Mouse (Mus musculus) erythroid progenitor cell, adult 5-6 weeks (primary cell): ENCODE data around the gene Olfr1124. TPM values are rescaled to one million over a fixed set of nuclear protein-coding genes. Genes with fewer than 3 reads are reported as not detected.
"Not testable (repeated sequence)": the region's sequence is repeated elsewhere in the genome, so short reads cannot be mapped to it uniquely, and the experiment has no call there.

Experiments used
- ATAC-seq: replicated peaks from 2 replicates; pipeline ENCODE4 v1.8.0; 2016; ENCODE audit warnings: moderate number of reproducible peaks, mild to moderate bottlenecking, moderate TSS enrichment, inconsistent platforms; ENCODE audit not compliant: poor library complexity, low FRiP score, severe bottlenecking
- total RNA-seq, 2 experiments: library from RNA; stranded (forward) in 1 of 2; stranded (reverse) in 1 of 2; fragments of 150-400 nt in 1 of 2; fragments of 186-747, 209-891 nt in 1 of 2; gene quantifications; 2 replicates each; pipeline versions ENCODE4 v1.2.3 to v1.2.4; 2015 to 2017; ENCODE audit warnings: low replicate concordance in 2 of 2

Olfr1124 gene
- total RNA-seq (2015; ENCODE audit: low replicate concordance) (not detected in 2 replicates), total RNA-seq (2017; ENCODE audit: low replicate concordance) (not detected in 2 replicates)

- ATAC-seq, result no peak
These were observed at the start of gene Olfr1124 for GRCm38 (mm10) chr2:87429975-87430374. Gene Olfr1124 (plus strand): TSS chr2:87430275.

GRCm38 (mm10) chr2:87383935-87384334 lies 46.1 kb upstream of the Olfr1124 start:
- ATAC-seq, result no peak

- ATAC-seq, result no peak
These were observed 44.5 kb upstream of the Olfr1124 start, which contains the start of gene Olfr1122 for GRCm38 (mm10) chr2:87385549-87385948. Gene Olfr1122 (plus strand): TSS chr2:87385849.

GRCm38 (mm10) chr2:87393605-87394004 lies 36.5 kb upstream of the Olfr1124 start:
- not testable (repeated sequence) for ATAC-seq

GRCm38 (mm10) chr2:87394686-87395085 lies 35.4 kb upstream of the Olfr1124 start:
- not testable (repeated sequence) for ATAC-seq

GRCm38 (mm10) chr2:87416335-87416734 lies 13.7 kb upstream of the Olfr1124 start, which contains the start of gene Olfr1123:
Gene Olfr1123 (plus strand): TSS chr2:87416635.
- ATAC-seq, result no peak

- no peak for ATAC-seq
These were observed 7.7 kb downstream of the Olfr1124 start for GRCm38 (mm10) chr2:87437731-87438130.

GRCm38 (mm10) chr2:87453662-87454061 lies 23.6 kb downstream of the Olfr1124 start, which contains the start of gene Olfr1126:
Gene Olfr1126 (plus strand): TSS chr2:87453962.
- ATAC-seq, result no peak

GRCm38 (mm10) chr2:87461769-87462168 lies 31.7 kb downstream of the Olfr1124 start:
- no peak for ATAC-seq

GRCm38 (mm10) chr2:87480207-87480606 lies 50.1 kb downstream of the Olfr1124 start:
- ATAC-seq, result no peak

- no peak for ATAC-seq
These were observed 51.1 kb downstream of the Olfr1124 start for GRCm38 (mm10) chr2:87481158-87481557.

GRCm38 (mm10) chr2:87482276-87482675 lies 52.2 kb downstream of the Olfr1124 start:
- no peak for ATAC-seq

Other genes starting within 250 kb of the Olfr1124 start
- not detected in 2 replicates for gene Olfr1112, start 242.5 kb upstream of the Olfr1124 start, total RNA-seq (2015; ENCODE audit: low replicate concordance)
- not detected in 2 replicates for gene Olfr1112, start 242.5 kb upstream of the Olfr1124 start, total RNA-seq (2017; ENCODE audit: low replicate concordance)
- not detected in 2 replicates for gene Olfr1113, start 221.3 kb upstream of the Olfr1124 start, total RNA-seq (2015; ENCODE audit: low replicate concordance)
- not detected in 2 replicates for gene Olfr1113, start 221.3 kb upstream of the Olfr1124 start, total RNA-seq (2017; ENCODE audit: low replicate concordance)
- gene Olfr1115, start 182.3 kb upstream of the Olfr1124 start, total RNA-seq (2015; ENCODE audit: low replicate concordance), result not detected in 2 replicates
- gene Olfr1115, start 182.3 kb upstream of the Olfr1124 start, total RNA-seq (2017; ENCODE audit: low replicate concordance), result not detected in 2 replicates
- gene Olfr1116, start 162.7 kb upstream of the Olfr1124 start, total RNA-seq (2015; ENCODE audit: low replicate concordance), result not detected in 2 replicates
- gene Olfr1116, start 162.7 kb upstream of the Olfr1124 start, total RNA-seq (2017; ENCODE audit: low replicate concordance), result not detected in 2 replicates
- gene Olfr1118, start 122.7 kb upstream of the Olfr1124 start, total RNA-seq (2015; ENCODE audit: low replicate concordance), result not detected in 2 replicates
- gene Olfr1118, start 122.7 kb upstream of the Olfr1124 start, total RNA-seq (2017; ENCODE audit: low replicate concordance), result not detected in 2 replicates
- not detected in 2 replicates for gene Olfr1120, start 75.5 kb upstream of the Olfr1124 start, total RNA-seq (2015; ENCODE audit: low replicate concordance)
- gene Olfr1120, start 75.5 kb upstream of the Olfr1124 start, total RNA-seq (2017; ENCODE audit: low replicate concordance), result not detected in 2 replicates
- gene Olfr1121, start 60.4 kb upstream of the Olfr1124 start, total RNA-seq (2015; ENCODE audit: low replicate concordance), result not detected in 2 replicates
- gene Olfr1121, start 60.4 kb upstream of the Olfr1124 start, total RNA-seq (2017; ENCODE audit: low replicate concordance), result not detected in 2 replicates
- not detected in 2 replicates for gene Olfr1122, start 44.4 kb upstream of the Olfr1124 start, total RNA-seq (2015; ENCODE audit: low replicate concordance)
- not detected in 2 replicates for gene Olfr1122, start 44.4 kb upstream of the Olfr1124 start, total RNA-seq (2017; ENCODE audit: low replicate concordance)
- not detected in 2 replicates for gene Olfr1123, start 13.6 kb upstream of the Olfr1124 start, total RNA-seq (2015; ENCODE audit: low replicate concordance)
- not detected in 2 replicates for gene Olfr1123, start 13.6 kb upstream of the Olfr1124 start, total RNA-seq (2017; ENCODE audit: low replicate concordance)
- gene Olfr1126, start 23.7 kb downstream of the Olfr1124 start, total RNA-seq (2015; ENCODE audit: low replicate concordance), result not detected in 2 replicates
- not detected in 2 replicates for gene Olfr1126, start 23.7 kb downstream of the Olfr1124 start, total RNA-seq (2017; ENCODE audit: low replicate concordance)
- gene Pramel7, start 66.8 kb downstream of the Olfr1124 start, total RNA-seq (2015; ENCODE audit: low replicate concordance), result not detected in 2 replicates
- not detected in 2 replicates for gene Pramel7, start 66.8 kb downstream of the Olfr1124 start, total RNA-seq (2017; ENCODE audit: low replicate concordance)
- gene Pramel6, start 76.3 kb downstream of the Olfr1124 start, total RNA-seq (2015; ENCODE audit: low replicate concordance), result not detected in 2 replicates
- gene Pramel6, start 76.3 kb downstream of the Olfr1124 start, total RNA-seq (2017; ENCODE audit: low replicate concordance), result not detected in 2 replicates
- gene Olfr153, start 101.5 kb downstream of the Olfr1124 start, total RNA-seq (2015; ENCODE audit: low replicate concordance), result not detected in 2 replicates
- gene Olfr153, start 101.5 kb downstream of the Olfr1124 start, total RNA-seq (2017; ENCODE audit: low replicate concordance), result not detected in 2 replicates
- not detected in 2 replicates for gene Olfr1128, start 115.3 kb downstream of the Olfr1124 start, total RNA-seq (2015; ENCODE audit: low replicate concordance)
- gene Olfr1128, start 115.3 kb downstream of the Olfr1124 start, total RNA-seq (2017; ENCODE audit: low replicate concordance), result not detected in 2 replicates
- not detected in 2 replicates for gene Olfr1129, start 143.6 kb downstream of the Olfr1124 start, total RNA-seq (2015; ENCODE audit: low replicate concordance)
- not detected in 2 replicates for gene Olfr1129, start 143.6 kb downstream of the Olfr1124 start, total RNA-seq (2017; ENCODE audit: low replicate concordance)
- gene Olfr1130, start 175.9 kb downstream of the Olfr1124 start, total RNA-seq (2015; ENCODE audit: low replicate concordance), result not detected in 2 replicates
- gene Olfr1130, start 175.9 kb downstream of the Olfr1124 start, total RNA-seq (2017; ENCODE audit: low replicate concordance), result not detected in 2 replicates
- not detected in 2 replicates for gene Olfr1131, start 196.8 kb downstream of the Olfr1124 start, total RNA-seq (2015; ENCODE audit: low replicate concordance)
- gene Olfr1131, start 196.8 kb downstream of the Olfr1124 start, total RNA-seq (2017; ENCODE audit: low replicate concordance), result not detected in 2 replicates
- gene Olfr1132, start 207.3 kb downstream of the Olfr1124 start, total RNA-seq (2015; ENCODE audit: low replicate concordance), result not detected in 2 replicates
- gene Olfr1132, start 207.3 kb downstream of the Olfr1124 start, total RNA-seq (2017; ENCODE audit: low replicate concordance), result not detected in 2 replicates
- not detected in 2 replicates for gene Olfr1133, start 217.1 kb downstream of the Olfr1124 start, total RNA-seq (2015; ENCODE audit: low replicate concordance)
- gene Olfr1133, start 217.1 kb downstream of the Olfr1124 start, total RNA-seq (2017; ENCODE audit: low replicate concordance), result not detected in 2 replicates
- not detected in 2 replicates for gene Olfr1134, start 228.2 kb downstream of the Olfr1124 start, total RNA-seq (2015; ENCODE audit: low replicate concordance)
- gene Olfr1134, start 228.2 kb downstream of the Olfr1124 start, total RNA-seq (2017; ENCODE audit: low replicate concordance), result not detected in 2 replicates
- gene Olfr1135, start 243.4 kb downstream of the Olfr1124 start, total RNA-seq (2015; ENCODE audit: low replicate concordance), result not detected in 2 replicates
- gene Olfr1135, start 243.4 kb downstream of the Olfr1124 start, total RNA-seq (2017; ENCODE audit: low replicate concordance), result not detected in 2 replicates